Mouse (Mus musculus): ENCODE results near the gene Mcm2. TPM values are rescaled to one million over a fixed set of nuclear protein-coding genes. Genes with fewer than 3 reads are reported as not detected.

Gene Mcm2
- polyA plus RNA-seq, 1 experiment from 2014 or later = 146 TPM

DNA sequence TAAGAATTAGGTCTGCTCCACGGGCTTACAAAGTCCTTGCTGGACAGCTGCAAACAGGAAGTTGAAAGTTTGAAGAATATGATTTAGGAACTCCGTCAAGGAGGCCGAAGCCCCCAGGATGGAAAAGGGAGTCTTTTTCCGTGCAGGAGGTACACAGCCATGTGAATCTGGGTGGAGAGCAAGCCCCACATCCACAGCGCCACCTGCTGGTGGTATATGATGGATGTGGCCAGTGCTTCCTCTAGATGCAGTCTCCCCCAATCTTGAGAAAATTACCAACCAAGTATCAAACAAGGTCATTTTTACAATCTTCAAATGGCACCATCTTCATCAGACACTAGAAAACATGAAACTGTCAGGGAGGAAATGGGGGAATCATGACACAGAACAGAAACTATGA lies 5.0 kb downstream of the Mcm2 start:
- 73% methylated on average over 5 of the region's 5 CpGs for WGBS
- H3K36me3 ChIP-seq (ENCODE audit: control insufficient read depth, insufficient read depth, low read length) = peaks cover 13% of the 10 kb centered on the region; the same call in 1 of the 2 replicates
- H3K9me3 ChIP-seq (ENCODE audit: control insufficient read depth, low read length) = no peaks in the 10 kb centered on the region
- no peak overlapping the region for H3K9ac ChIP-seq (ENCODE audit: low read depth, low read length)
- ATAC-seq (ENCODE audit: low FRiP score) (no peak), DNase-seq (ENCODE audit: low spot score) (peak; percentile 81)
- no peak overlapping the region for H3K27ac ChIP-seq (ENCODE audit: low read depth, low read length)
- no peak overlapping the region for H3K4me2 ChIP-seq (replicated peaks; ENCODE audit: low read depth, low read length)
- H3K4me3 ChIP-seq (ENCODE audit: low read depth, low read length) = no peak overlapping the region
- H3K27me3 ChIP-seq (ENCODE audit: control insufficient read depth, insufficient read depth, low read length) = no peaks in the 10 kb centered on the region
- peaks cover 4% of the 10 kb centered on the region for H3K4me1 ChIP-seq (replicated peaks; ENCODE audit: control insufficient read depth, insufficient read depth, low read length)

DNA sequence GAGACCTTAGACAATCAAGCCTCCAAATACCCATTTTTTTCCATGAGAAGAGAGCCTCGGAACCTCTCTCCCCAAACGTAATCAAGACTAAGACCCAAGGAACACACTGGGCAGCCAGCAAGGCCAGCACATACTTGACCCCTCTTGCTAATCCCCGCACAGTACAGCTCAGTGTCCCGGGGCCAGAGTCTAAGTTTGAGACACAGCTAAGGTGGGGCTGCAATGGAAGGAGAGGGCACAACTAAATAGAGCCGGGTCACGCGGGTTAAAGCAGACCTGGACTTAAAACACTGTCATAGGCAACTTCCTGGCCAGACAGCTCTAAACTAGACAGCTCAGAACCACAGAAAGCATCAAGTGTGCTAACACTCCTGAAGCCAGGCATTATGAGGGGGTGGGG lies 7.7 kb downstream of the Mcm2 start:
- H3K4me1 ChIP-seq (replicated peaks; ENCODE audit: control insufficient read depth, insufficient read depth, low read length) = no peaks in the 10 kb centered on the region
- H3K27ac ChIP-seq (ENCODE audit: low read depth, low read length) = no peak overlapping the region
- no peaks in the 10 kb centered on the region for H3K27me3 ChIP-seq (ENCODE audit: control insufficient read depth, insufficient read depth, low read length)
- ATAC-seq (ENCODE audit: low FRiP score) = no peak
- no peak for DNase-seq (ENCODE audit: low spot score)
- no peak overlapping the region for H3K4me3 ChIP-seq (ENCODE audit: low read depth, low read length)
- no peaks in the 10 kb centered on the region for H3K9me3 ChIP-seq (ENCODE audit: control insufficient read depth, low read length)
- H3K9ac ChIP-seq (ENCODE audit: low read depth, low read length) = no peak overlapping the region
- H3K4me2 ChIP-seq (replicated peaks; ENCODE audit: low read depth, low read length) = no peak overlapping the region
- peaks cover 17% of the 10 kb centered on the region; the same call in 1 of the 2 replicates for H3K36me3 ChIP-seq (ENCODE audit: control insufficient read depth, insufficient read depth, low read length)
- WGBS = 89% methylated on average over 7 of the region's 7 CpGs

DNA sequence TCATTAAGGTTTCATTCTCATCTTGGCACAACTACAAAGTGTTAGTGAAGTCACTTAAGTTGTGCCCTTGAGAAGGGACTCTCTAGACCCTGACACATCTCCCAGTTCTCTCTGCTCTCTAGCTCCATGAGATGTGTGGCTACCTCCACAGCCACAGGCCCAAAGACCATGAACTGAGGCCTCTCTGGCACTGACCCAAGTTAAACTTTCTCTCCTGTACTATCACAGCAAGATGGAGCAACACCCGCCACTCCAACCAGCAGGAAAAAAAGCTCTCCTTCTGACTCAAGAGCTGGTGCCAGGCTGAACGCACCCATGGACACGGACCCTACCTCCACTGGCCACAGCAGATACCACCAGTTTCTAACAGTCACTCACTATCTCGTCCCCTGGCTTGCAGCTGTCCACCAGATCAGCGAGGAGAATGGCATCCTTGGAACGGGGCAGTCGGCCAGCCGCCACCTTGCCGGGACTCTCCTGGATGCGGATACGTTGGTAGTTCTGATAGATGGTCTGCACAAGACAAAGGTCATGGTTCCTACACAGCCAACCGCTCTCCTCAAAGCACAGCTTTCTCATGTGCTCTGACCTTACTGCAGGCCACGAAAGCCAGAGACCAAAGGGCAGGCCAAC lies 9.1 kb downstream of the Mcm2 start:
- 96% methylated on average over 13 of the region's 13 CpGs for WGBS
- Histone ChIP-seq H3K9ac (ENCODE audit: low read depth, low read length) (no peak overlapping the region), H3K27me3 (ENCODE audit: control insufficient read depth, insufficient read depth, low read length) (no peaks in the 10 kb centered on the region), H3K4me1 (replicated peaks; ENCODE audit: control insufficient read depth, insufficient read depth, low read length) (no peaks in the 10 kb centered on the region), H3K4me3 (ENCODE audit: low read depth, low read length) (no peak overlapping the region), H3K36me3 (ENCODE audit: control insufficient read depth, insufficient read depth, low read length) (peaks cover 15% of the 10 kb centered on the region; the same call in 1 of the 2 replicates), H3K9me3 (ENCODE audit: control insufficient read depth, low read length) (no peaks in the 10 kb centered on the region), H3K27ac (ENCODE audit: low read depth, low read length) (no peak overlapping the region), H3K4me2 (replicated peaks; ENCODE audit: low read depth, low read length) (no peak overlapping the region)
- DNase-seq (ENCODE audit: low spot score) = no peak
- ATAC-seq (ENCODE audit: low FRiP score) = no peak

DNA sequence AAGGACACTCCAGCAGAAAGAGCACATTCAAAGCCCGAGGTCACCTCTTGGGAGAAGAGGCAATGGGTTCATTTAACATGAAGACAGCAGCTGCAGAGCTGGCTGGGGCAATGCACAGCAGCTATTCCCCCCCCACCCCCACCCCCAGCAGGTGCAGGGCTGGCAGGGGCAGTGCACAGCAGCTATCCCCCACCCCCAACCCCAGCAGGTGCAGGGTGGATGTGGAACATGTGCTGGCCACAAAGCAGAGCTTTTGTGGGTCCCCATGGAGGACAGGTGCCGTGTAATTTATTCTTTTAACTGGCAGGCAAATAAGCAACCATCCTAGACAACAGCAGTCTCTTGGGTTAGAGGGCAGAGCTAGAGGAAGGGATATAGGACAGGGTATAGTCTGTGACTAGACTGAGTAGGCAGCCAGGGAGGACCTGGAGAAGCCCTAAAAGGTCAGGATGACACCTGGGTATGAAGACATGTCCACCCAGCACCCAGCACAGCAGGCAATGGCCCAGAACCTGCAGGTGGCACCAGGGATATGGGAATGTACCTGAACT lies 12.1 kb downstream of the Mcm2 start:
- 74% methylated on average over 2 of the region's 2 CpGs for WGBS
- Histone ChIP-seq H3K9ac (ENCODE audit: low read depth, low read length) (no peak overlapping the region), H3K36me3 (ENCODE audit: control insufficient read depth, insufficient read depth, low read length) (peaks cover 6% of the 10 kb centered on the region; the same call in 1 of the 2 replicates), H3K27me3 (ENCODE audit: control insufficient read depth, insufficient read depth, low read length) (no peaks in the 10 kb centered on the region), H3K4me3 (ENCODE audit: low read depth, low read length) (no peak overlapping the region), H3K4me2 (replicated peaks; ENCODE audit: low read depth, low read length) (no peak overlapping the region), H3K27ac (ENCODE audit: low read depth, low read length) (0 out of 2 replicates have a peak overlapping the region, but pooled peaks have one; percentile 9), H3K4me1 (replicated peaks; ENCODE audit: control insufficient read depth, insufficient read depth, low read length) (no peaks in the 10 kb centered on the region), H3K9me3 (ENCODE audit: control insufficient read depth, low read length) (no peaks in the 10 kb centered on the region)
- no peak for DNase-seq (ENCODE audit: low spot score)
- ATAC-seq (ENCODE audit: low FRiP score) = peak; percentile 81

DNA sequence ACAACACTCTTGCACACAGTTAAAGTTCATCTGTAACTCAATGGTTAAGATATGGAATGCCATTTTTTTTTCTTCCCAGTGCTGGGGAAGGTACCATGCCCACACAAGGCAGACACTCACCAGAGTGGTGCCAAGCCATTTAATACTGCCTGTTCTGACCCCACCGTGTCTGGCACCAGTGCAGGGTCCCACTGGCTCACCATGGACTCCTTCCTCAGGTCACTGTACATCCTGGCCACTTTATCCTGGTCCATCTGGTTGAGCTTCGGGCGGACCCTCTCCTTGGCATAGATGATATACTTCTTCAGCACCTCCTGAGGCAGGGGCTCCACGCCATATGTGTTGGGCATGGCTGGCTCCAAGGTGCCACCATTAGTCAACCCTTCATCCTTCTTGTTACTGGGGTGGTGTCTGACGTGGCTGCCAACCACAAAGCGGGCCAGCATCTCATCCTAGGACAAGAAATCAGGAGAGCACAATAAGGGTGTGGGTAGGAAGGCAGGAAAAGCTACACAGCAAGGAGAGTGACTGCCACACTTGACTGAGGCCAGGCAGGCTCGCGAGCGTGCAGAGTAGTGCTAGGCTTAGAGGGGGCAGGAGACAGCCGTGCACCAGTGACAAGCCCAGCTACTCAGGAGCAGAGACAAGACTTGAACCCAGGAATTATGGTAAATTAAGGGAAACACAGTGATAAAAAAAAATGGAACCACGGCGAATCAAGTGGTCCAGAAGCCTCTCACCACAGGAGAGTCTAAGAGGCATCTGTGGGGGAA lies 12.8 kb downstream of the Mcm2 start:
- DNase-seq (ENCODE audit: low spot score) (no peak), ATAC-seq (ENCODE audit: low FRiP score) (no peak)
- Histone ChIP-seq H3K27ac (ENCODE audit: low read depth, low read length) (no peak overlapping the region), H3K9ac (ENCODE audit: low read depth, low read length) (no peak overlapping the region), H3K4me3 (ENCODE audit: low read depth, low read length) (no peak overlapping the region), H3K36me3 (ENCODE audit: control insufficient read depth, insufficient read depth, low read length) (peaks cover 6% of the 10 kb centered on the region; the same call in 1 of the 2 replicates), H3K4me1 (replicated peaks; ENCODE audit: control insufficient read depth, insufficient read depth, low read length) (no peaks in the 10 kb centered on the region), H3K4me2 (replicated peaks; ENCODE audit: low read depth, low read length) (no peak overlapping the region), H3K27me3 (ENCODE audit: control insufficient read depth, insufficient read depth, low read length) (no peaks in the 10 kb centered on the region), H3K9me3 (ENCODE audit: control insufficient read depth, low read length) (no peaks in the 10 kb centered on the region)
- 90% methylated on average over 12 of the region's 12 CpGs for WGBS

DNA sequence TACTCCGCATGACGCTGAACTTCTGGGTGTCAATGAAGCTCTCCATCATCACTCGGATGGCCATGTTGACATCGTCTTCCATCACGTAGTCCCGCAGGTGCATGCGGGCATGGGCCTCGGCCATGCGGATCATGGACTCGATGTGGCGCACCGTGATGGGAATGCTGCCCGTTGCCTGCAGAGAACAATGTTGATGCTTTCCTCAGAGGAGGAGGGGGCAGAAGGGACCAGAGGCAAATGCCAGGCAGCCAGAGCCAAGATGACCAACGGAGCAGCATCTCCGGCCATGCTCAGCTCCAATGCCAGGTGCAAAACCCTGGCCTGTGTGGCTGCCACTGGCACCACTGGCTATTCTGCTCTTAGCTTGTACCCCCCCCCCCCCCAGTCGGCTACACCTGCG lies 13.9 kb downstream of the Mcm2 start:
- ATAC-seq (ENCODE audit: low FRiP score) (no peak), DNase-seq (ENCODE audit: low spot score) (no peak)
- no peak overlapping the region for H3K4me3 ChIP-seq (ENCODE audit: low read depth, low read length)
- no peak overlapping the region for H3K27ac ChIP-seq (ENCODE audit: low read depth, low read length)
- H3K4me1 ChIP-seq (replicated peaks; ENCODE audit: control insufficient read depth, insufficient read depth, low read length) = no peaks in the 10 kb centered on the region
- H3K27me3 ChIP-seq (ENCODE audit: control insufficient read depth, insufficient read depth, low read length) = no peaks in the 10 kb centered on the region
- peaks cover 4% of the 10 kb centered on the region; the same call in 1 of the 2 replicates for H3K36me3 ChIP-seq (ENCODE audit: control insufficient read depth, insufficient read depth, low read length)
- WGBS = 94% methylated on average over 17 of the region's 17 CpGs
- no peaks in the 10 kb centered on the region for H3K9me3 ChIP-seq (ENCODE audit: control insufficient read depth, low read length)
- no peak overlapping the region for H3K4me2 ChIP-seq (replicated peaks; ENCODE audit: low read depth, low read length)
- H3K9ac ChIP-seq (ENCODE audit: low read depth, low read length) = no peak overlapping the region

DNA sequence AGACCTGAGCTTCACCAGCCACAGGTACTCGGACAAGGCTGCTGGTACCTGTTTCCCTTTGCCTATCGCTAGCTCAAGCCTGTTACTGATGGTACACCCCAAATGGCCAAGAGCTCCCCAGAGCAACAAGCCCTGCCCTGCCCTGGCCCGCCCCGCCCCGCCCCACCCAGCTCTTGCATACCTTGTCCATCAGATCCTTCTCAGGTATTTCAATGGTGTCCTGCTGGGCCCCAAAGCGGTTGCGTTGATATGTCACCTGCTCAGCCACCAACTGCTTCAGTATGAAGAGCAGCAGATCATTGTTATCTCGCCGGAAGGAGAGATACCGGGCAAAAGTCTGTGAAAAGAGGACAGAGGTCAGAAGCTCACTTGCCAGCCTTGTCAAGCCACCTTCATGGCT lies 14.4 kb downstream of the Mcm2 start:
- Histone ChIP-seq H3K9ac (ENCODE audit: low read depth, low read length) (no peak overlapping the region), H3K4me1 (replicated peaks; ENCODE audit: control insufficient read depth, insufficient read depth, low read length) (no peaks in the 10 kb centered on the region), H3K4me3 (ENCODE audit: low read depth, low read length) (no peak overlapping the region), H3K27me3 (ENCODE audit: control insufficient read depth, insufficient read depth, low read length) (no peaks in the 10 kb centered on the region), H3K4me2 (replicated peaks; ENCODE audit: low read depth, low read length) (no peak overlapping the region), H3K9me3 (ENCODE audit: control insufficient read depth, low read length) (no peaks in the 10 kb centered on the region), H3K27ac (ENCODE audit: low read depth, low read length) (no peak overlapping the region), H3K36me3 (ENCODE audit: control insufficient read depth, insufficient read depth, low read length) (0 out of 2 replicates have a peak, but pooled peaks cover 4% of the 10 kb centered on the region)
- ATAC-seq (ENCODE audit: low FRiP score) (no peak), DNase-seq (ENCODE audit: low spot score) (no peak)
- WGBS = 94% methylated on average over 10 of the region's 10 CpGs

DNA sequence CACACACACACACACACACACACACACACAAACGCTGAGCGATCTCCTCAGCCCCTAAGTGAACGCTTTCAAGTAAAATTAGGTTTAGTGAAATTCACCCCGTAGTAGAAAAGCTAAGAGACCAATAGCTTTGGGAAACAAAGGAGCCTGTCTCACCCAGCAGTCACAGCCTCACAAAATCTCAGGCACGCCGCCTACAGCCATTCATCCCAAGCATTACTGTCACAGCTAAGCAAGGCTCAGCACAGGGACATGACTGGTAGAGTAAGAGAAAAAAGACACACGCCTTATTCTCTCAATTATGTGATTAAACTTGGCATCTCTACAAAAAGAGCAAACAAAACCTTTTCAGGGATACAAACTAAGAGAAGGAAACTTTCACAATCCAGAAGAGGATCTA lies 17.2 kb downstream of the Mcm2 start:
- no peak for DNase-seq (ENCODE audit: low spot score)
- 69% methylated on average over 7 of the region's 7 CpGs for WGBS
- Histone ChIP-seq H3K9me3 (ENCODE audit: control insufficient read depth, low read length) (no peaks in the 10 kb centered on the region), H3K9ac (ENCODE audit: low read depth, low read length) (no peak overlapping the region), H3K4me3 (ENCODE audit: low read depth, low read length) (no peak overlapping the region), H3K4me1 (replicated peaks; ENCODE audit: control insufficient read depth, insufficient read depth, low read length) (no peaks in the 10 kb centered on the region), H3K4me2 (replicated peaks; ENCODE audit: low read depth, low read length) (no peak overlapping the region), H3K36me3 (ENCODE audit: control insufficient read depth, insufficient read depth, low read length) (0 out of 2 replicates have a peak, but pooled peaks cover under 1% of the 10 kb centered on the region), H3K27me3 (ENCODE audit: control insufficient read depth, insufficient read depth, low read length) (no peaks in the 10 kb centered on the region), H3K27ac (ENCODE audit: low read depth, low read length) (no peak overlapping the region)
- ATAC-seq (ENCODE audit: low FRiP score) = no peak
